Mouse (Mus musculus): ENCODE measurements around the gene Tmem104.

- TF ChIP-seq GATA1 (IDR thresholded peaks at IDR 0.05; ENCODE audit: low read length) (no peak), TAL1 (IDR thresholded peaks at IDR 0.05; ENCODE audit: low read length) (no peak)
Measured at GRCm38 (mm10) chr11:115295939-115296338, 108.7 kb downstream of the Tmem104 start.

Data from erythroblast, embryonic 14.5 days (primary cell).